Mouse (Mus musculus) myocyte (in vitro differentiated cells): Measurements from ENCODE around the gene Zfp995.

Experiments
- CEBPB ChIP-seq: IDR thresholded peaks from 2 replicates; pipeline ENCODE4 v1.6.1; 2011; ENCODE audit warnings: mild to moderate bottlenecking, moderate library complexity; ENCODE audit not compliant: poor library complexity, insufficient read depth, severe bottlenecking
- E2F4 ChIP-seq: IDR thresholded peaks from one replicate; pipeline ENCODE4 v1.6.1; 2011; ENCODE audit warnings: mild to moderate bottlenecking, control low read depth, moderate library complexity; ENCODE audit not compliant: insufficient read depth
- MAX ChIP-seq: IDR thresholded peaks from one replicate; pipeline ENCODE4 v1.6.1; 2011; ENCODE audit warnings: low read depth, mild to moderate bottlenecking, control low read depth
- MYOD1 ChIP-seq, 3 experiments: IDR thresholded peaks; one replicate each; pipeline ENCODE4 v1.6.1; 2011; ENCODE audit warnings: control low read depth in 2 of 3, low read depth in 2 of 3, mild to moderate bottlenecking in 2 of 3, moderate library complexity in 1 of 3; ENCODE audit not compliant: insufficient read length in 2 of 3, control insufficient read depth in 1 of 3
- MYOG ChIP-seq, 3 experiments: IDR thresholded peaks; one replicate each; pipeline ENCODE4 v1.6.1; 2011; ENCODE audit warnings: control low read depth in 2 of 3, low read depth in 2 of 3, mild to moderate bottlenecking in 2 of 3; ENCODE audit not compliant: insufficient read length in 2 of 3, control insufficient read depth in 1 of 3, insufficient read depth in 1 of 3
- POLR2A ChIP-seq: IDR thresholded peaks from one replicate; pipeline ENCODE4 v1.6.1; 2011; ENCODE audit warnings: low read depth, mild to moderate bottlenecking, control low read depth, moderate library complexity; ENCODE audit not compliant: insufficient read length
- POLR2AphosphoS2 ChIP-seq: IDR thresholded peaks from one replicate; pipeline ENCODE4 v1.6.1; 2011; ENCODE audit warnings: low read depth, control low read depth; ENCODE audit not compliant: insufficient read length
- REST ChIP-seq: IDR thresholded peaks from one replicate; pipeline ENCODE4 v1.6.1; 2011; ENCODE audit warnings: mild to moderate bottlenecking, control low read depth, moderate library complexity; ENCODE audit not compliant: insufficient read depth, insufficient read length
- SRF ChIP-seq: IDR thresholded peaks from one replicate; pipeline ENCODE4 v1.6.1; 2011; ENCODE audit warnings: low read depth; ENCODE audit not compliant: control insufficient read depth, insufficient read length
- TCF12 ChIP-seq: IDR thresholded peaks from one replicate; pipeline ENCODE4 v1.6.1; 2011; ENCODE audit warnings: mild to moderate bottlenecking, control low read depth; ENCODE audit not compliant: poor library complexity, insufficient read depth, severe bottlenecking
- TCF3 ChIP-seq: IDR thresholded peaks from one replicate; pipeline ENCODE4 v1.6.1; 2011; ENCODE audit warnings: low read depth, control low read depth; ENCODE audit not compliant: insufficient read length
- USF1 ChIP-seq: IDR thresholded peaks from one replicate; pipeline ENCODE4 v1.6.1; 2011; ENCODE audit warnings: low read depth, mild to moderate bottlenecking, control low read depth, moderate library complexity

GRCm38 (mm10) chr17:21838510-21838909 is 71.2 kb downstream of the Zfp995 start:
- no peak for TF ChIP-seq POLR2A
- TF ChIP-seq USF1, result no peak
- TF ChIP-seq TCF3, result no peak
- TF ChIP-seq TCF12, result no peak
- TF ChIP-seq E2F4, result no peak
- TF ChIP-seq CEBPB, result no peak
- no peak for TF ChIP-seq MYOG (IDR thresholded peaks at IDR 0.05; ENCODE audit: control insufficient read depth in 1 of 3, insufficient read depth in 1 of 3, insufficient read length in 2 of 3, low read depth in 2 of 3)
- no peak for TF ChIP-seq MAX
- no peak for TF ChIP-seq POLR2AphosphoS2
- no peak for TF ChIP-seq REST
- TF ChIP-seq SRF, result no peak
- no peak for TF ChIP-seq MYOD1 (IDR thresholded peaks at IDR 0.05; ENCODE audit: control insufficient read depth in 1 of 3, insufficient read length in 2 of 3, low read depth in 2 of 3)
